Mouse (Mus musculus): Measurements from ENCODE around the gene Bex1.

DNA sequence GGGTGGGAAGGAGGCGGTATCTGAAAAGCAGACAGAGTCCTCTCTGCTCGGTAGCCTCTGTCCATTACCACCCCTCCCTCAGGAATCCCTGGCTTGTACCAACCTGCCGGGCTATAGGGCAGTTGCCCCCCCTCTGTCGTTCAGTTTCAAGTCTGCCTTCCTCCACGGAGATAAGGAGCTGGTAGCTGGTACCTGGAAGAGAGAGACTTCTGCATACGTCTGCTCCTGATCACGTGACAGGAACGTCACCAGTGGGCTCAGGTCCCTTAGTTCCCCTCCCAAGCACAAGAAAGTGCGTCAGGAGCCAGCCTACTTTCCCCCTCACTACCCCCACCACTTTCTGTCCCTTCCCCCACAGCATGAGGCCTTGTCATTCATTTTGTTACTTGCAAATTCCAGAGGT lies 11.6 kb downstream of the Bex1 start, which contains the start of gene Tceal5:
- TF ChIP-seq CTCF (IDR thresholded peaks at IDR 0.05) (no peak), EP300 (IDR thresholded peaks at IDR 0.05) (no peak)

Data from lung, postnatal 0 days (tissue).